Mouse (Mus musculus): Measurements from ENCODE around the gene Prrc2a.
"Not testable (repeated sequence)": the region's sequence is repeated elsewhere in the genome, so short reads cannot be mapped to it uniquely, and the experiment has no call there.

Prrc2a gene

GRCm38 (mm10) chr17:35132174-35132560 is 32.5 kb downstream of the Prrc2a start:
- no peak for DNase-seq

DNA sequence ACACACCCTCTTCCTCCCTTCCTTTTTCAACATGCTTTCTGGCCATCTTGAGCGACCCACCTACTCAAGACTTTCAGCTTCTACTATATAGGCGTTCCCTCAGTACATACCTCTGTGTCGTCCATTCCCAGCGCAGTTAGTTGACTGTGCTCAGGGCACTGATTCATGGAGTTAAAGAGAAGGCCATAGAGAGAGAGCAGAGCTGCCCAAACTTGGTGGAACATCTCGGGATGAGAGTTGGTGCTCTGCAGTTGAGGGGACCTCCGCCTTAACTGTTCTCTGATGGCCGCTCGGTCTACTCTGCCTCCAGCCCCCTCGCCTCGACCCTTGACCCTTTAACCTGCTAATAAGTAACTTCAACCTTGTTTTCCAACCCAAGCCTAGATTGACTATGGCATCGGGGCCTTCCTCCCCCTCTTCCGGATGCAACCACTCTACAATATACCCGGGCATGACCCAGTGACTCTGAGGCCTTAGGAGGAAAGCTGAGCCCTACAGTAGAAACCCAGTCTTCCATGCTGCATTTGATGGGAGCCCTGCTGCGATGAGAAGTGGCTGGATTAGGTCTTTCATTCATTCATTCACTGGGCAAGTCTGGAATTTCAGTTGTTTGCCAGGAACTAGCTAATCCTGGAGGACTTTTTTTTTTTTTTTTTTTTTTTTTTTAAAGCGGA is 33.1 kb downstream of the Prrc2a start, which contains the start of gene Apom:
TSS of gene Apom (minus strand) at position 551 of the 674 bp plus-strand sequence.
- no peak for DNase-seq

DNA sequence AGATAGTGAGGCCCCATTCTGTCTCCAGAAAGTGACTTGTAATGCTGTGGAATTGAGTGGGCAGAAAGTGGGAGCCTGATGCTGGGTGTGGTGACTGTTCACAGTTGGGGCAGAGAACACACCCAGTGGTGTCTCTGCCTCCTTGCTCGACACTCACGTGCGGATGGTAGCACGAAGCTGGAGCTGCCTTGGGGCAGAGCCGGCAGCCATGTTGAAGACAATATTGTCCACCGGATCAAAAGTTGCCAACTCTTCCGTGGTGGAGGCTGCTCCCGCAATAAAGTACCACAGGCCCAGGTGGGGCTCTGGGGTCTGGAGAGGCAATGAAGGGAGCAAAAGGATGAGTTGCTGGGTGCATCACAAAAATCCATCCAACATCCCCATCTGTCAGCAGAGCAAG is 33.7 kb downstream of the Prrc2a start:
- DNase-seq = no peak

DNA sequence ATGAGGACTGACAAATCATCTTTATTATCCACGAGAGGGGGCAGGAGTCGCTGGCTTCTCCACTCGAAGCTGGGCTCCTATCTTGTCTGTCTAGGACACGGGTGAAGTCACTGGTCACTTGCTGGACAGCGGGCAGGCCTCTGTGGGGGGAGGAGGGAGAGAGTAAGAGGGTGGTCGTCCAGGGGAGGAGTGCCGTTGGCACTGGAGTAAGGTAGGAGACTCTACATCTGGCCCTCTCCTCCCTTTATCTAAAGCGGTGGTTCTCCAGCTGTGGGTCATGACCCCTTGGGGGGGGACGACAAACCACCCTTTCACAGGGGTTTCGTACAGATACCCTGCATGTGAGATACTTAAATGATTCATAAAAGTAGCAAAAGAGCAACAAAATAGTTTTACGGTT is 35.7 kb downstream of the Prrc2a start:
- no peak for DNase-seq

GRCm38 (mm10) chr17:35127017-35127416 is 37.7 kb downstream of the Prrc2a start:
- no peak for DNase-seq

DNA sequence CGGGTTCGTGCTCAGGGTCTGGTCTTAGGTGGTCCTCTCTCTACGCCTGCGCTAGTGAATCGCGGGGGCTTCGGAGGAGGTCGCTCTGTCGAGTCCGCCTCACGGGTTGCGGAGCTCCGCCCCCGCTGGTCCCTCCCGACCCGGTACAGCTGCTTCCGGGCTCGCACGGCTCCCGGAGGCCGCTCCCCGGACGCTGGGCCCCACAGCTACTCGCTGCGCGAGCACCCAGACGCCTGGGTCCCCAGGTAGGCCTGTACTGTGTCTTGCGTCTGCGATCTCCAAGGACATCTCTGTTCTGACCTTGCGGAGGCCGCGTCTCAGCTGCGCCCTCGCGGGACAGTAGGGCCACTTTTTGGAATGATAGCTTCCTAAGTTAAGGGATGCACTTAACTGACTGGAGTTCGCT is 38.5 kb downstream of the Prrc2a start, which contains the start of gene D17H6S53E:
TSS of gene D17H6S53E (plus strand) at position 168 of the 406 bp plus-strand sequence.
- DNase-seq = peak; percentile 82 to 84

- DNase-seq = no peak
Observed at GRCm38 (mm10) chr17:35125578-35125977, 39.1 kb downstream of the Prrc2a start.

DNA sequence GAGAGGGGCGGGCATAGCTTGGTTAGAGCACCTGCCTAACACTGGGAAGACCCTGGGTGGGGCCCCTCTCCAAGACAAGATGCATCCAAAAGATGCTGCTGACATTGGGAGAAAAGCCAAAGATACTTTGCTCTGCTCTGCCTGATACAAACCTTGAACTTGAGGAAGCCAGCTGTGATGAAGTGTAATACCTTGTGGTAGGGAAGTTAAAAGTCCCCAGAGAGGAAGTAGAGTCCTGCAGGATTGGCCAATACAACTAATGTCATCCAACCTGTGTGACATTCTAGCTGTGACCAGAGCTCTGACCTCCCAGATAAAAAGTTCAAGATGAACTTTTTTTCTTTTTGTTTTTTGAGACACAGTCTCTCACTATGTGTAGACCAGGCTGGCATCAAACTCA is 39.6 kb downstream of the Prrc2a start:
- no peak for DNase-seq

DNA sequence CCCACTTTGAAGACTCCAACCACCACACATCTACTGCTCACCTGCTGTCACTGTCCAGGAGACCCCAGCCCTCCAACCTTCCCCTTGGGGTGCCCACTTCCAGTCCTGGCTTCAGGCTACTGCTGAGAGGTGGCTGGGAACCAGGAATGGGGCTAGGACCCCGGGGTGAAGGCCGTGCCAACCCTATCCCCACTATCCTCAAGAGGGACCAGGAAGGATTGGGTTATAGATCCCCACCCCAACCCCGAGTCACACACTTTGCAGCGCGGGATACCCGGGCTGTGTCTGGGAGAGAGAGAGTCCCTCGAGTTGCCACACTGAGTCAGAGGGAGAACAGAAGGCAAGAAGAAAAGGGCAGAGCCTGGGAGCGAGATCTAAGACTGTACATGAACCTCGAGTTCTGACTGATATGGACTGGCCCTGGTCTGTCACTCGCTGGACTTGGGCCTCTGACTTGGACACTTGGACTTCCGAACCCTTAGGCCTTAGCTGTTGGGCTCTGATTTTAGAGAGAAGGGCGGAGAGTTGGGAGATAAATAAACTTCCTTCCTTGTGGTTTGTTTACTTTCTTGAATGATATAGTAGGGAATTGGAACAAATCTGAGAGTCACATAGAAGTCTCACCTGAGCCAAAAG is 40.3 kb downstream of the Prrc2a start:
- not testable (repeated sequence) for DNase-seq

- not testable (repeated sequence) for DNase-seq
Observed at GRCm38 (mm10) chr17:35123287-35123686, 41.4 kb downstream of the Prrc2a start.

DNA sequence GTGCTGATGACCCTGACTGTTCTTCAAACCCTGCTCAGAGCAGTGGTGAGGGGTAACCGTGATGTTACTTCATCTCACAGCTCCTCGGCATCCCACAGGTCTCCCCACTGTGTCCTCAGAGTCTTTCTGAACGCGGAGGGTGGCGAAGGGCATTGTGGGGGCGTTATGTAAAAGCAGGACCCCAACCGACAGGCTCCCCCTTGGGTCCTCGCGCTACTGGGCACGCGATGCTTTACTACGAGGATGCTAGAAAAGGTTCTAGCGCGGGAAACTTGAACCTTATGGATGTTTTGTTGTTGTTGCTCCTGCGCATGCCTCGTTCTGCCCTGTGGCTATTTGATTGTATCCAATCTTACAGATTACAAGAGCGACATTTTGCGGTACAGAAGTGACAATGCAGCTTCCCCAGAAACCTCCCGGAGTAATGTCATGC is 42.8 kb downstream of the Prrc2a start, which contains the start of gene Csnk2b:
TSS of gene Csnk2b (minus strand) at position 183 of the 433 bp plus-strand sequence.
- DNase-seq = peak; percentile 85

DNA sequence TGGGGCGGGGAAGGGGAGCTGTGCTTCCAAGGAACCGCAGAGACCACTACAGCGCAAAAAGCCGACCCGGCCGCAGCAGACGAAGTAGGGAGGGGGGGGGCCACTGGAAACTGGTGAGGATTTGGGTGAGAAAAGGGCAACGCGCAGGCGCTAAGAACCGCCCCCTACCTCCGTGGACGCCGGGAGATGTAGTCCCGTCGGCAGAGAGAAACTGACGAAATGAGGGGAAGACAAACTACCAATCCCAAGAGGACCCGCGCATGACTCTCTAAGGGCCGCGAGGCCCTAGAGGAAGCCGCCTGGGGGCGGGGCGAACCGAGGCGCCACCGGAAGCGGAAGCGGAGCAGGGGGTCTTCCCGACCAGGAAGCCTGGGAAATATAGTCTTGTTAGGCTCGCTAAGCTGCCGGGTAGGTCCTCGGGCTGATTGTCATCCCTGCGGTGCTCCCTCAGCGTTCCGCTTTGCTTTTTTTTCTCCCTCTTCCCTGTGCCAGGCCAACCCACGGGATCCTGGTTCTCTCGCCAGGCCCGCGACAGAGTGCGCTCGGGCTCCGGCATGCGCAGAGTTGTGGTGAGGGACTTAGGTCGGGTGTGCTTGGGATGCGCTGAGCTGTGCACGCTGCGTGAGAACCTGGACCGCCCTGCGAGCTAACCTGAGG is 43.4 kb downstream of the Prrc2a start, which contains the start of gene Gpank1:
TSS of gene Gpank1 (plus strand) at position 313 of the 657 bp plus-strand sequence.
- peak; percentile 99 to 100 for DNase-seq

DNA sequence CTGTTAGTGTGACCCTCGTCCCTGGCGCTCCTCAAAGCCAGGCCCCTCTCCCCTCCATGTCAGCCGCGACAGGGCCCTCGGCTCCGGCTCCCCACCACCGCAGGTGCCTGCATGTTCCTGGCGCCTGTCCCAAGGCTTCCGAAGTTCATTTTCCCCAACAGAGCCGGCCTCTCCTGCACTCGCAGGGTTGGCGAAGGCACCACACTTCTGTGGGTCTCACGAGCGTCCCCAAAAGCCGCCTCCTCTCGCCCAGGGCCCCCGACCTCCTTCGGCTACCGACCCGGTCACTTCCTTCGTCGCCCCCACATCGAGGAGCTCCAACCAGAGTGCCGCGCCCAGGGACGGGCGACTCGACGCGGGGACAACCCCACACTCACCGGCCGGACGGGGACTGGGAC is 44.0 kb downstream of the Prrc2a start:
- DNase-seq = peak; percentile 72 to 80

GRCm38 (mm10) chr17:35115046-35116019 is 49.4 kb downstream of the Prrc2a start, which contains the start of gene Ly6g5b:
Gene Ly6g5b (minus strand): TSS chr17:35115428.
- peak; percentile 68 to 70 for DNase-seq

GRCm38 (mm10) chr17:35111774-35112173 is 52.9 kb downstream of the Prrc2a start:
- DNase-seq = no peak

DNA sequence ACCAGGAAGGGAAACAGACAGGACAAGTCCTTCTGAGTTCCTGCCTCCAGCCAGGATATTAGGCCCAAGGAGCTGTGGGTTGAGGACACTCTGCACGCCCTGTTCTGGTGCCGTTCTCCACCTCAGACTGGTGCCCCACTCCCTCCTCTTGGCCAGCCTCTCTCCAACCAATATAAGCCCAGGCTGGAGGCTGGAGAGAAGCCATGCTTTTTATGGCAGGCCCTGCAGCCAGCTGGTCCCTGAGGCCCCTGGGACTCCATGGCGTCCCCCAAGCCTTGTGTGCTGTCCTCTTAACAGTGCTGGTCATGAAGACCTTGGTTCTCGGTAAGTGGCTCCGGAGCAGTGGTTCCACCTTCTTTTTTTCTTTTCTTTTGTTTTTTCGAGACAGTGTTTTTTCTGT is 56.6 kb downstream of the Prrc2a start, which contains the start of gene Ly6g5c:
TSS of gene Ly6g5c (plus strand) at position 183 of the 400 bp plus-strand sequence.
- DNase-seq = peak; percentile 86 to 90

DNA sequence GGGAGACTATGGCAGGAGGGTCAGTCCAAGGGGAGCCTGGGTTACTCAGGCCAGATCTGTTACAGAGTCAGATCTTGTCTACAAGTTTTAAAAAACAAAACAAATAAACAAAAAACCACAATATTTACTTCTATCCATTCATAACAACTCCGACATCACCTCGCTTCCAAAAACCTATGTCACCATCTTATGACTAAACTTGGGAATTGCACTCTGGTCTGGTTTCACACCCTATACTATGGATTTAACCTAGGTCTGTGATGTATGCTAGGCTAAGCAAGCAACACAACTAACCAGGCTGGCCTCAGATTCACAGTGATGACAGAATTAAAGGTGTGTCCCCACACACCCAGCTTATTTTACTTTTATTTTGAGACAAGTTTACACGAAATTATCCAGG is 58.2 kb downstream of the Prrc2a start:
- DNase-seq = no peak

GRCm38 (mm10) chr17:35105740-35106389 is 58.8 kb downstream of the Prrc2a start:
- DNase-seq = peak; percentile 83 to 84

DNA sequence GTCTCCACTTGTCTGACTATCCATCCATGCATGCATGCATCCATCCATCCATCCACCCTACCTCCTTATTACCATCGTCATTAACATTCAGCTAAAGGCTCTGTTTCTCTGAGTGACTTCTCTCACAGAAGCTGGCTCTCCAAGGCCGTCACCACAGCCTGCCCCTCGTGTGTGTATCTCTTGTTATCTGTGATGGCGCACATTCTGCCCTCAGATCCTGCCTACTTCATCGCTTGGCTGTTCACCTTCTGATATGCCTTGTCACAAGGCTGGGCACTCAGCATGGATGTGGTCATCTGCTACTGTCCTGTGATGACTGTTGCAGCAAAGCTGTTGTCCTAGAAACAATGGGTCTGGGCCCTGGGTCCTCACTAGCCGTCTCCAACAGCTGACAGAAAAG is 59.9 kb downstream of the Prrc2a start:
- no peak for DNase-seq

- peak in 1 of 2 experiments; percentile 12 for DNase-seq
Observed at GRCm38 (mm10) chr17:35104079-35104478, 60.6 kb downstream of the Prrc2a start.

- DNase-seq = peak; percentile 27 to 43
Observed at GRCm38 (mm10) chr17:35103221-35103690, 61.4 kb downstream of the Prrc2a start.
